Mouse (Mus musculus) kidney, postnatal 0 days (tissue): Measurements from ENCODE around the gene 1110032A03Rik. TPM values are rescaled to one million over a fixed set of nuclear protein-coding genes. Genes with fewer than 3 reads are reported as not detected.

Experiments
- ATAC-seq: fragments of 200-750 bp; cut with Nextera tagmentation; replicated peaks from 2 replicates; pipeline ENCODE4 v1.8.0; 2017; ENCODE audit warnings: low read depth, moderate number of reproducible peaks, moderate TSS enrichment, moderate library complexity; ENCODE audit not compliant: low FRiP score
- DNase-seq: peaks from one replicate; pipeline ENCODE4 v3.0.0-alpha.2; 2016; ENCODE audit warnings: low spot score
- H3K27ac ChIP-seq: fragments of 300-500 bp; sonication (generic); 2 replicates; pipeline ENCODE4 v1.5.1; 2014; ENCODE audit warnings: mild to moderate bottlenecking
- H3K27me3 ChIP-seq: fragments of 300-500 bp; sonication (generic); 2 replicates; pipeline ENCODE4 v1.6.1; 2014; ENCODE audit warnings: low read length, mixed read lengths; ENCODE audit not compliant: insufficient read depth
- H3K36me3 ChIP-seq: fragments of 300-500 bp; sonication (generic); 2 replicates; pipeline ENCODE4 v1.6.1; 2014; ENCODE audit warnings: low read length, mixed read lengths; ENCODE audit not compliant: insufficient read depth
- H3K4me1 ChIP-seq: fragments of 300-500 bp; sonication (generic); replicated peaks from 2 replicates; pipeline ENCODE4 v1.6.1; 2014; ENCODE audit warnings: antibody characterized with exemption, low read length, mixed read lengths; ENCODE audit not compliant: insufficient read depth
- H3K4me2 ChIP-seq: fragments of 300-500 bp; sonication (generic); 2 replicates; pipeline ENCODE4 v1.6.1; 2014; ENCODE audit warnings: mild to moderate bottlenecking, low read length, moderate library complexity, mixed read lengths
- H3K4me3 ChIP-seq: fragments of 300-500 bp; sonication (generic); replicated peaks from 2 replicates; pipeline ENCODE4 v1.5.1; 2014; ENCODE audit warnings: low read depth, low read length
- H3K9ac ChIP-seq: fragments of 300-500 bp; sonication (generic); 2 replicates; pipeline ENCODE4 v1.6.1; 2014; ENCODE audit warnings: low read depth, low read length
- H3K9me3 ChIP-seq: fragments of 300-500 bp; sonication (generic); replicated peaks from 2 replicates; pipeline ENCODE4 v1.6.1; 2016; ENCODE audit warnings: low read length, inconsistent platforms, mixed read lengths
- CTCF ChIP-seq: IDR thresholded peaks from 2 replicates; pipeline ENCODE4 v1.5.1; 2016; ENCODE audit warnings: antibody characterized with exemption, low read depth, mild to moderate bottlenecking, moderate library complexity
- WGBS: fragments of 180-500 bp; shearing (Covaris S2); extraction: QIAGEN DNeasy Blood & Tissue Kit; methylation state at CpG from one replicate; pipeline ENCODE4 v1.1.7; 2014; 5-methylcytosine and 5-hydroxymethylcytosine counted together
- polyA plus RNA-seq: library from polyadenylated mRNA; unstranded; fragments of >200 nt; fragmentation: Nextera tagmentation; extraction: Ambion mirVana; gene quantifications from 2 replicates; pipeline ENCODE4 v1.2.1, GENCODE M21; 2015

Gene 1110032A03Rik
- polyA plus RNA-seq, 1 experiment from 2014 or later = 62.9 TPM

DNA sequence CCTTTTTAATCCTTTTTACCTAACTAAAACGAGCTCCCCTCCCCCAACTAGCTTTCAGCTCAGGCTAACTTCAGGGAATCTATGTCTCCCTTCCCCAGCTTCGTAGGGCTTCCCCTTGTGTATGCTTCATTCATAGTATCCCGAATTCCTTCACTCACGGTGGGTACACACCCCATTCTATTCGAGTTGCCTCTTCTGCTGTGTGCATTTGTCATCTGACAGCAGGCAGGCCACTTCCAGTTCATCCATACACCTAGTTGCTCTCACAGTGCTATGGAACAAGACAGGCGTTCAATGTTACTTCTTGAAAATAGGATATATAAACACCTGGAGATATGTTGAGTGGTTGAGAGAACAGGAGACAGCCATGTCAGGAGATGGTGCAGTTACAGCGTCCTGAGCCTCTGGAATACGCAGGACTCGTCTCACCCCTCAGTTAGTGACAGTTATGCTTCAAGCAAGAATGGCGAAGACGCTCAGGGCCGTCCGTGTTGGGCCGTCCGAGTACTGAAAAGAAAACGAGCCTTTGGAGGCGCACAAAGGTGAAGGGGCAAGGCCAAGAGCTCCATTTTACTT lies 7.7 kb downstream of the 1110032A03Rik start:
- Histone ChIP-seq H3K9me3 (no peaks in the 10 kb centered on the region), H3K36me3 (0 out of 2 replicates have a peak, but pooled peaks cover 3% of the 10 kb centered on the region), H3K27me3 (no peaks in the 10 kb centered on the region), H3K9ac (peak overlapping the region; percentile 66), H3K4me3 (peak overlapping the region; percentile 63), H3K27ac (peak overlapping the region; percentile 90), H3K4me2 (peak overlapping the region; percentile 61), H3K4me1 (peaks cover 5% of the 10 kb centered on the region; the same call in 1 of the 2 replicates)
- no peak for DNase-seq
- ATAC-seq = peak; percentile 47
- 5% methylated on average over 17 of the region's 17 CpGs for WGBS
- TF ChIP-seq CTCF = no peak

- peak; percentile 65 for DNase-seq
Measured at GRCm38 (mm10) chr9:50763331-50763730, 12.0 kb downstream of the 1110032A03Rik start.

GRCm38 (mm10) chr9:50761520-50762243 lies 13.6 kb downstream of the 1110032A03Rik start:
- no peak overlapping the region for H3K4me2 ChIP-seq

More at GRCm38 (mm10) chr9:50763331-50763730, 12.0 kb downstream of the 1110032A03Rik start:
- H3K27me3 ChIP-seq = no peaks in the 10 kb centered on the region
- no peak overlapping the region for H3K27ac ChIP-seq
- H3K4me1 ChIP-seq = no peaks in the 10 kb centered on the region
- H3K4me3 ChIP-seq = no peak overlapping the region
- no peak overlapping the region for H3K9ac ChIP-seq
- 68% methylated on average over 1 of the region's 1 CpGs for WGBS
- TF ChIP-seq CTCF = peak; percentile 69
- H3K9me3 ChIP-seq = no peaks in the 10 kb centered on the region
- ATAC-seq = no peak
- H3K36me3 ChIP-seq = no peaks in the 10 kb centered on the region
- H3K4me2 ChIP-seq = no peak overlapping the region

GRCm38 (mm10) chr9:50756711-50757110 lies 18.6 kb downstream of the 1110032A03Rik start:
- H3K9ac ChIP-seq = no peak overlapping the region
- no peak for TF ChIP-seq CTCF
- no peaks in the 10 kb centered on the region for H3K9me3 ChIP-seq
- no peak overlapping the region for H3K27ac ChIP-seq
- H3K36me3 ChIP-seq = no peaks in the 10 kb centered on the region
- no peaks in the 10 kb centered on the region for H3K27me3 ChIP-seq
- no peak for DNase-seq
- no peak for ATAC-seq
- WGBS = 55% methylated on average over 5 of the region's 5 CpGs
- H3K4me3 ChIP-seq = no peak overlapping the region
- peaks cover 12% of the 10 kb centered on the region; the same call in 1 of the 2 replicates for H3K4me1 ChIP-seq
- no peak overlapping the region for H3K4me2 ChIP-seq

More at GRCm38 (mm10) chr9:50761520-50762243, 13.6 kb downstream of the 1110032A03Rik start:
- Histone ChIP-seq H3K27me3 (no peaks in the 10 kb centered on the region), H3K4me1 (no peaks in the 10 kb centered on the region), H3K4me3 (no peak overlapping the region), H3K9me3 (no peaks in the 10 kb centered on the region), H3K9ac (no peak overlapping the region), H3K36me3 (no peaks in the 10 kb centered on the region), H3K27ac (no peak overlapping the region)
- no peak for TF ChIP-seq CTCF
- ATAC-seq = no peak
- WGBS = 57% methylated on average over 6 of the region's 6 CpGs
- no peak for DNase-seq

GRCm38 (mm10) chr9:50753947-50754346 lies 21.4 kb downstream of the 1110032A03Rik start:
- Histone ChIP-seq H3K27ac (no peak overlapping the region), H3K4me1 (peaks cover 17% of the 10 kb centered on the region), H3K36me3 (no peaks in the 10 kb centered on the region), H3K9ac (no peak overlapping the region), H3K4me3 (no peak overlapping the region; the same call in 1 of the 2 replicates), H3K4me2 (peak overlapping the region; percentile 35), H3K9me3 (no peaks in the 10 kb centered on the region), H3K27me3 (no peaks in the 10 kb centered on the region)
- no peak for ATAC-seq
- WGBS = 59% methylated on average over 7 of the region's 7 CpGs
- TF ChIP-seq CTCF = no peak
- DNase-seq = no peak

DNA sequence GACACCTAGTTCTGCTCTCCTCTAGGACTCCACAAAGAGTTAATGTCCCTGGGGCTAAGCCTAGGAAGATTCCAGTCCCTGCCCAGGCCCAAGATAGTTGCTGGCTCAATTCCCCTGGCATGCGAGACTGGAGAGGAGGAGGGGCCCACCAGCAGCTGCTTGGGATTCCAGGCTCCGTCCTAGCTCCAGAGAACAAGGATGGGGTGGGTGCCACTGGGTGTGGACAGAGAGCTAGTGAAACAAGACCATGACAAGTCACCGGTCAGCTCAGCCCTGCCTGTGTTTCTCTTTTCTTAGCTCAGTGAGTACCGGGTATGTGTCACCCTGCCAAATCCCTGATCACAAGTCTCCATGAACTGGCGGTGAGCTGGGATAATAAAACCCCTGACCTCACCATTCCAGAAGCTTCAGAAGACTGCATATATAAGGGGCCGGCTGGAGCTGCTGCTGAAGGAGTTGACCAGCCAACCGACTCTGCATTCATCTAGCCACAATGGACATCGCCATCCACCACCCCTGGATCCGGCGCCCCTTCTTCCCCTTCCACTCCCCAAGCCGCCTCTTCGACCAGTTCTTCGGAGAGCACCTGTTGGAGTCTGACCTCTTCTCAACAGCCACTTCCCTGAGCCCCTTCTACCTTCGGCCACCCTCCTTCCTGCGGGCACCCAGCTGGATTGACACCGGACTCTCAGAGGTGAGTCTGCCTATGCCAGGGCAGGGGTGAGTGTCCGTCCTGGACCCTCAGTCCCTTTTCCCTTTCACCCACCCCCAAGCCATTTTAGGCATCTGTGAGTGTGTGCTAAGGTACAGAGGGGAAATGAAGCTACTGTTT lies 22.3 kb downstream of the 1110032A03Rik start:
- Histone ChIP-seq H3K27me3 (no peaks in the 10 kb centered on the region), H3K27ac (peak overlapping the region; percentile 86)
- 50% methylated on average over 17 of the region's 17 CpGs for WGBS

More for the DNA sequence above, 22.3 kb downstream of the 1110032A03Rik start:
- ATAC-seq (peak; percentile 89), DNase-seq (peak; percentile 85)
- Histone ChIP-seq H3K9me3 (no peaks in the 10 kb centered on the region), H3K9ac (peak overlapping the region; percentile 49; the same call in 1 of the 2 replicates), H3K4me3 (peak overlapping the region; percentile 17; the same call in 1 of the 2 replicates), H3K4me2 (peak overlapping the region; percentile 35), H3K4me1 (peaks cover 17% of the 10 kb centered on the region), H3K36me3 (no peaks in the 10 kb centered on the region)
- no peak for TF ChIP-seq CTCF
